Mouse (Mus musculus): Measurements from ENCODE around the gene Slc30a1. TPM values are rescaled to one million over a fixed set of nuclear protein-coding genes. Genes with fewer than 3 reads are reported as not detected.

Gene Slc30a1
- polyA plus RNA-seq, 1 experiment from 2014 or later, result 2.3 TPM

GRCm38 (mm10) chr1:191883654-191884053, 22.9 kb upstream of the Slc30a1 start:
- no peak overlapping the region for H3K27ac ChIP-seq (replicated peaks; ENCODE audit: low read depth, low read length)
- H3K9me3 ChIP-seq (ENCODE audit: control insufficient read depth, low read length), result no peaks in the 10 kb centered on the region
- no peak overlapping the region for H3K4me3 ChIP-seq (replicated peaks; ENCODE audit: low read depth, low read length)
- H3K27me3 ChIP-seq (ENCODE audit: control insufficient read depth, insufficient read depth, low read length), result no peaks in the 10 kb centered on the region
- DNase-seq (no peak), ATAC-seq (ENCODE audit: low FRiP score, low TSS enrichment) (no peak)
- H3K9ac ChIP-seq (replicated peaks; ENCODE audit: low read length), result no peak overlapping the region
- WGBS, result 79% methylated on average over 5 of the region's 5 CpGs
- H3K36me3 ChIP-seq (ENCODE audit: control insufficient read depth, insufficient read depth, low read length), result no peaks in the 10 kb centered on the region
- no peaks in the 10 kb centered on the region for H3K4me1 ChIP-seq (ENCODE audit: control insufficient read depth, insufficient read depth, low read length)
- H3K4me2 ChIP-seq (ENCODE audit: low read length), result no peak overlapping the region

GRCm38 (mm10) chr1:191891912-191892311, 14.7 kb upstream of the Slc30a1 start:
- no peak for ATAC-seq (ENCODE audit: low FRiP score, low TSS enrichment)
- 85% methylated on average over 6 of the region's 6 CpGs for WGBS
- H3K27ac ChIP-seq (replicated peaks; ENCODE audit: low read depth, low read length), result no peak overlapping the region

GRCm38 (mm10) chr1:191894386-191894785, 12.2 kb upstream of the Slc30a1 start:
- H3K9ac ChIP-seq (replicated peaks; ENCODE audit: low read length), result no peak overlapping the region
- H3K27me3 ChIP-seq (ENCODE audit: control insufficient read depth, insufficient read depth, low read length), result no peaks in the 10 kb centered on the region
- no peak overlapping the region for H3K4me3 ChIP-seq (replicated peaks; ENCODE audit: low read depth, low read length)
- DNase-seq, result no peak
- WGBS, result 86% methylated on average over 17 of the region's 17 CpGs
- H3K27ac ChIP-seq (replicated peaks; ENCODE audit: low read depth, low read length), result no peak overlapping the region
- H3K4me2 ChIP-seq (ENCODE audit: low read length), result no peak overlapping the region
- H3K4me1 ChIP-seq (ENCODE audit: control insufficient read depth, insufficient read depth, low read length), result no peaks in the 10 kb centered on the region
- no peak for ATAC-seq (ENCODE audit: low FRiP score, low TSS enrichment)
- no peaks in the 10 kb centered on the region for H3K9me3 ChIP-seq (ENCODE audit: control insufficient read depth, low read length)
- no peaks in the 10 kb centered on the region for H3K36me3 ChIP-seq (ENCODE audit: control insufficient read depth, insufficient read depth, low read length)

More at GRCm38 (mm10) chr1:191891912-191892311, 14.7 kb upstream of the Slc30a1 start:
- Histone ChIP-seq H3K9ac (replicated peaks; ENCODE audit: low read length) (no peak overlapping the region), H3K4me1 (ENCODE audit: control insufficient read depth, insufficient read depth, low read length) (no peaks in the 10 kb centered on the region), H3K4me2 (ENCODE audit: low read length) (no peak overlapping the region), H3K9me3 (ENCODE audit: control insufficient read depth, low read length) (no peaks in the 10 kb centered on the region), H3K27me3 (ENCODE audit: control insufficient read depth, insufficient read depth, low read length) (no peaks in the 10 kb centered on the region), H3K36me3 (ENCODE audit: control insufficient read depth, insufficient read depth, low read length) (no peaks in the 10 kb centered on the region), H3K4me3 (replicated peaks; ENCODE audit: low read depth, low read length) (no peak overlapping the region)
- DNase-seq, result no peak

GRCm38 (mm10) chr1:191894857-191895256, 11.7 kb upstream of the Slc30a1 start:
- 93% methylated on average over 9 of the region's 9 CpGs for WGBS
- no peak for ATAC-seq (ENCODE audit: low FRiP score, low TSS enrichment)
- Histone ChIP-seq H3K4me3 (replicated peaks; ENCODE audit: low read depth, low read length) (no peak overlapping the region), H3K4me2 (ENCODE audit: low read length) (no peak overlapping the region), H3K4me1 (ENCODE audit: control insufficient read depth, insufficient read depth, low read length) (no peaks in the 10 kb centered on the region), H3K9ac (replicated peaks; ENCODE audit: low read length) (no peak overlapping the region), H3K9me3 (ENCODE audit: control insufficient read depth, low read length) (no peaks in the 10 kb centered on the region), H3K27ac (replicated peaks; ENCODE audit: low read depth, low read length) (no peak overlapping the region), H3K27me3 (ENCODE audit: control insufficient read depth, insufficient read depth, low read length) (no peaks in the 10 kb centered on the region), H3K36me3 (ENCODE audit: control insufficient read depth, insufficient read depth, low read length) (no peaks in the 10 kb centered on the region)
- DNase-seq, result no peak

GRCm38 (mm10) chr1:191896806-191897552, 9.6 kb upstream of the Slc30a1 start:
- H3K27ac ChIP-seq (replicated peaks; ENCODE audit: low read depth, low read length), result no peak overlapping the region
- WGBS, result 74% methylated on average over 12 of the region's 12 CpGs
- H3K4me3 ChIP-seq (replicated peaks; ENCODE audit: low read depth, low read length), result no peak overlapping the region
- no peak overlapping the region for H3K4me2 ChIP-seq (ENCODE audit: low read length)
- no peak overlapping the region for H3K9ac ChIP-seq (replicated peaks; ENCODE audit: low read length)
- no peaks in the 10 kb centered on the region for H3K36me3 ChIP-seq (ENCODE audit: control insufficient read depth, insufficient read depth, low read length)
- DNase-seq (peak; percentile 17), ATAC-seq (ENCODE audit: low FRiP score, low TSS enrichment) (no peak)
- H3K9me3 ChIP-seq (ENCODE audit: control insufficient read depth, low read length), result no peaks in the 10 kb centered on the region
- H3K4me1 ChIP-seq (ENCODE audit: control insufficient read depth, insufficient read depth, low read length), result no peaks in the 10 kb centered on the region
- H3K27me3 ChIP-seq (ENCODE audit: control insufficient read depth, insufficient read depth, low read length), result no peaks in the 10 kb centered on the region

GRCm38 (mm10) chr1:191905637-191906533, 682 bp upstream of the Slc30a1 start:
- Histone ChIP-seq H3K4me3 (replicated peaks; ENCODE audit: low read depth, low read length) (peak overlapping the region; percentile 90), H3K4me2 (ENCODE audit: low read length) (peak overlapping the region; percentile 93), H3K27me3 (ENCODE audit: control insufficient read depth, insufficient read depth, low read length) (no peaks in the 10 kb centered on the region), H3K4me1 (ENCODE audit: control insufficient read depth, insufficient read depth, low read length) (peaks cover 30% of the 10 kb centered on the region), H3K27ac (replicated peaks; ENCODE audit: low read depth, low read length) (0 out of 2 replicates have a peak overlapping the region, but pooled peaks have one; percentile 20), H3K36me3 (ENCODE audit: control insufficient read depth, insufficient read depth, low read length) (peaks cover 9% of the 10 kb centered on the region; the same call in 1 of the 2 replicates), H3K9me3 (ENCODE audit: control insufficient read depth, low read length) (no peaks in the 10 kb centered on the region), H3K9ac (replicated peaks; ENCODE audit: low read length) (peak overlapping the region; percentile 63; the same call in 1 of the 2 replicates)
- ATAC-seq (ENCODE audit: low FRiP score, low TSS enrichment), result peak; percentile 57
- WGBS, result 6% methylated on average over 33 of the region's 58 CpGs
- no peak for DNase-seq

- H3K27ac ChIP-seq (replicated peaks; ENCODE audit: low read depth, low read length), result peak overlapping the region; percentile 88
- H3K4me2 ChIP-seq (ENCODE audit: low read length), result peak overlapping the region; percentile 93
- no peaks in the 10 kb centered on the region for H3K27me3 ChIP-seq (ENCODE audit: control insufficient read depth, insufficient read depth, low read length)
- peaks cover 39% of the 10 kb centered on the region for H3K4me1 ChIP-seq (ENCODE audit: control insufficient read depth, insufficient read depth, low read length)
- peak overlapping the region; percentile 90 for H3K4me3 ChIP-seq (replicated peaks; ENCODE audit: low read depth, low read length)
- peak overlapping the region; percentile 70 for H3K9ac ChIP-seq (replicated peaks; ENCODE audit: low read length)
- ATAC-seq (ENCODE audit: low FRiP score, low TSS enrichment) (peak; percentile 25; the same call in 1 of the 2 replicates), DNase-seq (peak; percentile 81)
- WGBS, result under 1% methylated on average over 43 of the region's 43 CpGs
- H3K9me3 ChIP-seq (ENCODE audit: control insufficient read depth, low read length), result no peaks in the 10 kb centered on the region
- H3K36me3 ChIP-seq (ENCODE audit: control insufficient read depth, insufficient read depth, low read length), result peaks cover 9% of the 10 kb centered on the region; the same call in 1 of the 2 replicates
Measured at GRCm38 (mm10) chr1:191907431-191907810, 854 bp downstream of the Slc30a1 start.

GRCm38 (mm10) chr1:191908906-191909305, 2.3 kb downstream of the Slc30a1 start:
- WGBS, result 93% methylated on average over 15 of the region's 15 CpGs
- Histone ChIP-seq H3K36me3 (ENCODE audit: control insufficient read depth, insufficient read depth, low read length) (peaks cover 11% of the 10 kb centered on the region; the same call in 1 of the 2 replicates), H3K4me2 (ENCODE audit: low read length) (peak overlapping the region; percentile 93), H3K4me3 (replicated peaks; ENCODE audit: low read depth, low read length) (no peak overlapping the region), H3K27me3 (ENCODE audit: control insufficient read depth, insufficient read depth, low read length) (no peaks in the 10 kb centered on the region), H3K27ac (replicated peaks; ENCODE audit: low read depth, low read length) (no peak overlapping the region), H3K9ac (replicated peaks; ENCODE audit: low read length) (no peak overlapping the region), H3K4me1 (ENCODE audit: control insufficient read depth, insufficient read depth, low read length) (peaks cover 39% of the 10 kb centered on the region), H3K9me3 (ENCODE audit: control insufficient read depth, low read length) (no peaks in the 10 kb centered on the region)
- no peak for ATAC-seq (ENCODE audit: low FRiP score, low TSS enrichment)
- DNase-seq, result no peak

Data from midbrain, embryonic 14.5 days (tissue).